Mouse (Mus musculus) myocyte (in vitro differentiated cells): ENCODE measurements around the gene Fam234a. TPM values are rescaled to one million over a fixed set of nuclear protein-coding genes. Genes with fewer than 3 reads are reported as not detected.
A peak's percentile ranks its signal among the peaks of the same experiment; 100 is the strongest.

ENCODE experiments used
- H3K27me3 ChIP-seq: one replicate; pipeline ENCODE4 v1.6.1; 2011; ENCODE audit not compliant: control insufficient read depth, insufficient read depth, insufficient read length
- H3K36me3 ChIP-seq: one replicate; pipeline ENCODE4 v1.6.1; 2011; ENCODE audit not compliant: control insufficient read depth, insufficient read depth
- H3K4me2 ChIP-seq: one replicate; pipeline ENCODE4 v1.6.1; 2011; ENCODE audit warnings: low read depth, control low read depth
- H3K4me3 ChIP-seq: one replicate; pipeline ENCODE4 v1.5.1; 2011; ENCODE audit warnings: mild to moderate bottlenecking, control low read depth, moderate library complexity
- H3K79me2 ChIP-seq: one replicate; pipeline ENCODE4 v1.6.1; 2011; ENCODE audit not compliant: control insufficient read depth, insufficient read depth
- H3ac ChIP-seq: one replicate; pipeline ENCODE4 v1.6.1; 2011; ENCODE audit not compliant: control insufficient read depth, insufficient read length
- E2F4 ChIP-seq: IDR thresholded peaks from one replicate; pipeline ENCODE4 v1.6.1; 2011; ENCODE audit warnings: mild to moderate bottlenecking, control low read depth, moderate library complexity; ENCODE audit not compliant: insufficient read depth
- MAX ChIP-seq: IDR thresholded peaks from one replicate; pipeline ENCODE4 v1.6.1; 2011; ENCODE audit warnings: low read depth, mild to moderate bottlenecking, control low read depth
- MYOD1 ChIP-seq, 3 experiments: IDR thresholded peaks; one replicate each; pipeline ENCODE4 v1.6.1; 2011; ENCODE audit warnings: control low read depth in 2 of 3, low read depth in 2 of 3, mild to moderate bottlenecking in 2 of 3, moderate library complexity in 1 of 3; ENCODE audit not compliant: insufficient read length in 2 of 3, control insufficient read depth in 1 of 3
- MYOG ChIP-seq, 3 experiments: IDR thresholded peaks; one replicate each; pipeline ENCODE4 v1.6.1; 2011; ENCODE audit warnings: control low read depth in 2 of 3, low read depth in 2 of 3, mild to moderate bottlenecking in 2 of 3; ENCODE audit not compliant: insufficient read length in 2 of 3, control insufficient read depth in 1 of 3, insufficient read depth in 1 of 3
- POLR2A ChIP-seq: IDR thresholded peaks from one replicate; pipeline ENCODE4 v1.6.1; 2011; ENCODE audit warnings: low read depth, mild to moderate bottlenecking, control low read depth, moderate library complexity; ENCODE audit not compliant: insufficient read length
- POLR2AphosphoS2 ChIP-seq: IDR thresholded peaks from one replicate; pipeline ENCODE4 v1.6.1; 2011; ENCODE audit warnings: low read depth, control low read depth; ENCODE audit not compliant: insufficient read length
- REST ChIP-seq: IDR thresholded peaks from one replicate; pipeline ENCODE4 v1.6.1; 2011; ENCODE audit warnings: mild to moderate bottlenecking, control low read depth, moderate library complexity; ENCODE audit not compliant: insufficient read depth, insufficient read length
- SRF ChIP-seq: IDR thresholded peaks from one replicate; pipeline ENCODE4 v1.6.1; 2011; ENCODE audit warnings: low read depth; ENCODE audit not compliant: control insufficient read depth, insufficient read length
- TCF3 ChIP-seq: IDR thresholded peaks from one replicate; pipeline ENCODE4 v1.6.1; 2011; ENCODE audit warnings: low read depth, control low read depth; ENCODE audit not compliant: insufficient read length
- USF1 ChIP-seq: IDR thresholded peaks from one replicate; pipeline ENCODE4 v1.6.1; 2011; ENCODE audit warnings: low read depth, mild to moderate bottlenecking, control low read depth, moderate library complexity
- polyA plus RNA-seq: library from polyadenylated mRNA; unstranded; fragments of >200 nt; fragmentation: generic; extraction: Trizol; gene quantifications from one replicate; pipeline ENCODE4 v1.2.1, GENCODE M21; 2012; ENCODE audit warnings: missing spikeins

Fam234a gene
- polyA plus RNA-seq, 1 experiment = 65.4 TPM

GRCm38 (mm10) chr17:26255313-26255712 is 11.3 kb upstream of the Fam234a start:
- no peak overlapping the region for H3ac ChIP-seq
- no peak overlapping the region for H3K4me3 ChIP-seq
- peaks cover 65% of the 10 kb centered on the region for H3K79me2 ChIP-seq
- H3K36me3 ChIP-seq = peaks cover 40% of the 10 kb centered on the region
- no peak overlapping the region for H3K4me2 ChIP-seq
- TF ChIP-seq REST = no peak
- no peak for TF ChIP-seq POLR2A
- TF ChIP-seq MAX = no peak
- TF ChIP-seq POLR2AphosphoS2 = no peak
- no peak for TF ChIP-seq USF1
- no peaks in the 10 kb centered on the region for H3K27me3 ChIP-seq

- no peaks in the 10 kb centered on the region for H3K27me3 ChIP-seq
- peak overlapping the region; percentile 72 for H3ac ChIP-seq
- TF ChIP-seq POLR2A (no peak), POLR2AphosphoS2 (no peak), TCF3 (no peak)
- peaks cover 48% of the 10 kb centered on the region for H3K79me2 ChIP-seq
- peak overlapping the region; percentile 96 for H3K4me3 ChIP-seq
- H3K4me2 ChIP-seq = peak overlapping the region; percentile 95
- H3K36me3 ChIP-seq = peaks cover 25% of the 10 kb centered on the region
Measured at GRCm38 (mm10) chr17:26253399-26253798, 9.4 kb upstream of the Fam234a start.

DNA sequence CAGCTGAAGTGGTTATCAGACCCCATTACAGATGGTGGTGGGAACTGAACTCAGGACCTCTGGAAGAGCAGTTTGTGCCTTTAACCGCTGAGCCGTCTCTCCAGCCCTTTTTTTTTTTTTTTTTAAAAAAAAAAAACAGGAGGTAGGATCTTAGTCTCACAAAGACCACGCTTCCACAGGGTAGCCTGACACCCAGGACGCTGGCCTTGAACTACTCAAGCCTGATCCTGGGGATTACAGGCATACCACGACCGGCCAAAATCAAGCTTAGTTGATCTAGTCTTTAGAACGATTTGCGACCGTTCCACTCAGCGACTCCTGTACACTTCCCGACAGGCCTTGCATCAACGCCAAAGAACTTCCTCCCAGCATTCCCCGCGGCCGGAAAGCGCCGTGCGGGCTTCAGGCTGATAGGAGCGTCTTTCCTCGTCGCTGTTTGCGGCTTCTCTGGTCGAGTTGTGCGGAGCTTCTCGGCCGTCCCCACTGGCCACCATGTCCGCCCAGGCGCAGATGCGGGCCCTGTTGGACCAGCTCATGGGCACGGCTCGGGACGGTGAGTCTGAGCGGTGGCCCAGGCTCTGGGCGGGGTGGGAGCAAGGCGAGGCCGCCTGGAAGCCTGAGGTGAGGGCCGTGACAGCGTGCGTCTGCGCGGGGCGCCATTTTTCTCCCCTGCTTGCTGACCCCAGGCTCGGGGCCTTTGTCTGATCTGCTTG is 8.7 kb upstream of the Fam234a start, which contains the start of gene Luc7l:
Luc7l (plus strand) TSS at position 358 of the 713 bp plus-strand sequence.
- peak within 1 kb of the TSS; percentile 96 for H3K4me3 ChIP-seq
- H3K27me3 ChIP-seq = no peaks in the 10 kb centered on the region
- peaks cover 18% of the 10 kb centered on the region for H3K36me3 ChIP-seq
- peak within 1 kb of the TSS; percentile 95 for H3K4me2 ChIP-seq
- peak within 1 kb of the TSS; percentile 72 for H3ac ChIP-seq
- peaks cover 48% of the 10 kb centered on the region for H3K79me2 ChIP-seq
- TF ChIP-seq POLR2A (peak; percentile 92), POLR2AphosphoS2 (peak; percentile 90), USF1 (no peak), MYOD1 (IDR thresholded peaks at IDR 0.05; ENCODE audit: control insufficient read depth in 1 of 3, insufficient read length in 2 of 3, low read depth in 2 of 3) (no peak)

DNA sequence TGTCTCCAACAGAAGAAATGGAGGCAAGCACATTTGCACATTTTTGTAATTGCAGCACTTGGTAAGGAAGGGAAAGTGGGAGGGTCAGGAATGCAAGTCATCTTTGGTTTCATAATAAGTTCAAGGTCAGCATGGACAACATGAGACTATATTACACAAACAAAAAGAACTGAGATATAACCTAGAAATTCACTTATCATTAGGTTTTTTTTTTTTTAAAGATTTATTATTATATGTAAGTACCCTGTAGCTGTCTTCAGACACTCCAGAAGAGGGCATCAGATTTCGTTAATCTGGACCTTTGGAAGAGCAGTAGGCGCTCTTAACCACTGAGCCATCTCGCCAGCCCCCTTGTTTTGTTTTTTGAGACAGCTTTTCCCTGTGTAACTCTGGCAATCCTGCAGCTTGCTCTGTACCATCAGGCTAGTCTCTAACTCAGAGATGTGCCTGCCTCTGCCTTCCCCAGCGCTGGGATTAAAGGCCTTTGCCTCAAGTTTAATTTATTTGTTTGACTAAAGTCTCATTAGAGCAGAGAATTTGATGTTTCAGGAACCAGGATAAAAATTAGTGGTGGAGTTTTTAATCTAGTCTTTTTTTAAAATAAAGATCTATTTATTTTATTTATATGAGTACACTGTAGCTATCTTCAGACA is 8.0 kb upstream of the Fam234a start:
- peaks cover 11% of the 10 kb centered on the region for H3K36me3 ChIP-seq
- H3K4me3 ChIP-seq = peak overlapping the region; percentile 96
- H3K27me3 ChIP-seq = no peaks in the 10 kb centered on the region
- peaks cover 44% of the 10 kb centered on the region for H3K79me2 ChIP-seq
- TF ChIP-seq POLR2AphosphoS2 = no peak
- peak overlapping the region; percentile 72 for H3ac ChIP-seq
- H3K4me2 ChIP-seq = peak overlapping the region; percentile 79

DNA sequence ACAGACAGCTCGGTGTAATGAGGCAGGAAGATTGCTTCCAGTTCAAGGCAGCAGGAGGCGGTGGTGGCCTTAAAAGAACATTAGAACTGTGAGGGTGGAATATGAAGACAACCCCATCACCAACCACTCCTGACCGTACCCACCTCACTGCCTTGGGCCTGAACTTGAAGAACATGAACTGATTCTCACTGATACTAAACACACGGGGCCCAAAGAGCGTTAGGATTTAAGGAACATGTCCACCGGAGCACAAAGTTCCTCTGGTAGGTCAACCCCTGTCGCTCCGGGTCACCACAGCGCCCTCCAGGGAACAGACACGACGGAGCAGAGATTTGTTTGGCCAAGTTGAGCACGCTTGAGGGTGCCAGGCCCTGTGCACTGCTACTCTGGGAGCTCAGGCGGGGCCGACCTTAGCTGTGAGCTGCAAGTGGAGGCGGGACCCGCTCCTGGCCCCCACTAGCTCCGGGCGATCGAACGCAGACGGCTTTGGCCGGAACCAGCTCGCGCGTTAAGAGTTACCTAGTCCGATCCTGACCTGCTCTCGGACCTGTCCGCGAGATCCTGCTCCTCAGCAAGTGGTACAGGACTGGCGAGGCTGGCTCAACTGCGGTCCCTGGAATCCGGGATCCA is 456 bp downstream of the Fam234a start:
- H3K36me3 ChIP-seq = no peaks in the 10 kb centered on the region
- H3K27me3 ChIP-seq = no peaks in the 10 kb centered on the region
- peak overlapping the region; percentile 77 for H3K4me3 ChIP-seq
- H3ac ChIP-seq = peak overlapping the region; percentile 60
- TF ChIP-seq MYOD1 (IDR thresholded peaks at IDR 0.05; ENCODE audit: control insufficient read depth in 1 of 3, insufficient read length in 2 of 3, low read depth in 2 of 3) = no peak
- TF ChIP-seq TCF3 = no peak
- TF ChIP-seq E2F4 = no peak
- TF ChIP-seq MYOG (IDR thresholded peaks at IDR 0.05; ENCODE audit: control insufficient read depth in 1 of 3, insufficient read depth in 1 of 3, insufficient read length in 2 of 3, low read depth in 2 of 3) = no peak
- TF ChIP-seq SRF = no peak
- H3K4me2 ChIP-seq = peak overlapping the region; percentile 77
- peaks cover 3% of the 10 kb centered on the region for H3K79me2 ChIP-seq

GRCm38 (mm10) chr17:26240990-26241389 is 3.1 kb downstream of the Fam234a start:
- H3K79me2 ChIP-seq = peaks cover 3% of the 10 kb centered on the region
- H3K4me3 ChIP-seq = no peak overlapping the region
- no peaks in the 10 kb centered on the region for H3K27me3 ChIP-seq
- H3ac ChIP-seq = no peak overlapping the region
- H3K36me3 ChIP-seq = no peaks in the 10 kb centered on the region
- TF ChIP-seq POLR2A (no peak), MYOG (IDR thresholded peaks at IDR 0.05; ENCODE audit: control insufficient read depth in 1 of 3, insufficient read depth in 1 of 3, insufficient read length in 2 of 3, low read depth in 2 of 3) (peak in 1 of 3 experiments; percentile 18), MYOD1 (IDR thresholded peaks at IDR 0.05; ENCODE audit: control insufficient read depth in 1 of 3, insufficient read length in 2 of 3, low read depth in 2 of 3) (peak in 2 of 3 experiments; percentile 9 to 68)
- H3K4me2 ChIP-seq = peak overlapping the region; percentile 72
